Mouse (Mus musculus) stomach, embryonic 15.5 days (tissue): ENCODE data around the gene Zic1. TPM values are rescaled to one million over a fixed set of nuclear protein-coding genes. Genes with fewer than 3 reads are reported as not detected.

Experiments
- ATAC-seq: fragments of 200-750 bp; cut with Nextera tagmentation; 2 replicates; pipeline ENCODE4 v1.8.0; 2017; ENCODE audit warnings: low read depth, moderate number of reproducible peaks, moderate TSS enrichment; ENCODE audit not compliant: insufficient read depth, low FRiP score
- H3K27ac ChIP-seq: fragments of 300-500 bp; sonication (generic); 2 replicates; pipeline ENCODE4 v1.5.1; 2015; ENCODE audit warnings: mild to moderate bottlenecking, inconsistent platforms
- H3K27me3 ChIP-seq: fragments of 300-500 bp; sonication (generic); replicated peaks from 2 replicates; pipeline ENCODE4 v1.6.1; 2015; ENCODE audit warnings: inconsistent platforms
- H3K36me3 ChIP-seq: fragments of 300-500 bp; sonication (generic); 2 replicates; pipeline ENCODE4 v1.6.1; 2015; ENCODE audit warnings: inconsistent platforms
- H3K4me1 ChIP-seq: fragments of 300-500 bp; sonication (generic); 2 replicates; pipeline ENCODE4 v1.6.1; 2015; ENCODE audit warnings: inconsistent platforms
- H3K4me2 ChIP-seq: fragments of 300-500 bp; sonication (generic); 2 replicates; pipeline ENCODE4 v1.6.1; 2015; ENCODE audit warnings: mild to moderate bottlenecking, inconsistent platforms
- H3K4me3 ChIP-seq: fragments of 300-500 bp; sonication (generic); replicated peaks from 2 replicates; pipeline ENCODE4 v1.5.1; 2015; ENCODE audit warnings: inconsistent platforms
- H3K9ac ChIP-seq: fragments of 300-500 bp; sonication (generic); 2 replicates; pipeline ENCODE4 v1.6.1; 2015; ENCODE audit warnings: inconsistent platforms
- H3K9me3 ChIP-seq: fragments of 300-500 bp; sonication (generic); 2 replicates; pipeline ENCODE4 v1.6.1; 2016; ENCODE audit warnings: inconsistent platforms
- WGBS: fragments of 180-500 bp; shearing (Covaris S2); methylation state at CpG from one replicate; pipeline ENCODE4 v1.1.7; 2015; 5-methylcytosine and 5-hydroxymethylcytosine counted together
- polyA plus RNA-seq: library from polyadenylated mRNA; unstranded; fragments of >200 nt; fragmentation: Nextera tagmentation; extraction: Ambion mirVana; gene quantifications from 2 replicates; pipeline ENCODE4 v1.2.1, GENCODE M21; 2015

The Zic1 gene
- polyA plus RNA-seq, 1 experiment from 2014 or later = 0.04 TPM

DNA sequence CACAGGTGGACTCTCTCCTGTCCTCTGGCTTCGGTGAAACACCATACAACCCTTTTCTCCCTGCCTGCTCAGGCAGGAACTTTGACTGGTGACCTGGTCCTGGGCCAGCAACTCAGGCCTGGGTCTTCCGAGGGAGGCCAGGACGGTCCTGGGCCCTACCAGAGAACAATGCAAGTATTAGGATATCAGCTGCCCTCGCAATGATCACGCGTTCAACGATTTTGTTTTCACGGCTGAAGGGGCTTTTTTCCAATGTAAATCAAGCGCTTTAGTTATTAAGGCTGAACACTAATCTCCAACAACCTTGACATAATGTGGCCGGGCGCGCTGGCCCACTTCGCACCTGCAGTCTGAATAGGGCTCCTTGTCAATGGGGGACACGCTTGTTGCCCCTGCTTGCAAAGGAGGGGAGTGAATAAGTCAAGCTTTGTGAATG is 28.6 kb upstream of the Zic1 start:
- ATAC-seq = no peak
- peaks cover 89% of the 10 kb centered on the region for H3K27me3 ChIP-seq
- 1% methylated on average over 14 of the region's 14 CpGs for WGBS
- no peaks in the 10 kb centered on the region for H3K36me3 ChIP-seq
- no peaks in the 10 kb centered on the region for H3K9me3 ChIP-seq
- no peak overlapping the region for H3K4me2 ChIP-seq
- no peaks in the 10 kb centered on the region for H3K4me1 ChIP-seq
- no peak overlapping the region for H3K4me3 ChIP-seq
- H3K9ac ChIP-seq = no peak overlapping the region
- no peak overlapping the region for H3K27ac ChIP-seq

- no peaks in the 10 kb centered on the region for H3K9me3 ChIP-seq
- 3% methylated on average over 8 of the region's 8 CpGs for WGBS
- H3K4me2 ChIP-seq = no peak overlapping the region
- H3K27me3 ChIP-seq = peaks cover 87% of the 10 kb centered on the region
- no peak overlapping the region for H3K4me3 ChIP-seq
- no peaks in the 10 kb centered on the region for H3K4me1 ChIP-seq
- no peak overlapping the region for H3K27ac ChIP-seq
- H3K9ac ChIP-seq = no peak overlapping the region
- no peak for ATAC-seq
- H3K36me3 ChIP-seq = no peaks in the 10 kb centered on the region
These were observed 27.9 kb upstream of the Zic1 start for GRCm38 (mm10) chr9:91393376-91394068.

DNA sequence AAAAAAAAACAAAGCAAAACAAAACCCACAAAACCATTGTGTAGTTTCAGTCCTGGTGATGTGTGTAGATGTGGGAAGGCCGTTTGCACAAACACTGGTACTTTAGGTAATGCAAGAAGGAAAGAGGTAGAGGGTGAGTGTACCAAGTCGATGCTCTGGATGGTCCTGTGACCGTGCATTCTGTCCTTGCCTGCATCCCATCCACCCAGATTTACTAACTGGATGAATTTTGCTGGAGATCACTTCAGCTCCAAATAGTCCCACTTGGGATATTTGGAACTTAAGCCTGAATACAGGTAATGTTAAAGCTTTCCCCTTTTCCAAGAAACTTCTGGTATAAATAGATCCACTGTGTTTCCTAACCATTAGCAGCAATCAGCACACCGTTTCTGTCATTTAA is 22.6 kb upstream of the Zic1 start:
- 3% methylated on average over 4 of the region's 4 CpGs for WGBS
- ATAC-seq = no peak

GRCm38 (mm10) chr9:91387740-91388080 is 22.1 kb upstream of the Zic1 start:
- no peaks in the 10 kb centered on the region for H3K36me3 ChIP-seq
- H3K27me3 ChIP-seq = peaks cover 92% of the 10 kb centered on the region
- H3K4me3 ChIP-seq = no peak overlapping the region
- no peaks in the 10 kb centered on the region for H3K4me1 ChIP-seq
- H3K9ac ChIP-seq = no peak overlapping the region
- WGBS = 2% methylated on average over 5 of the region's 5 CpGs
- no peak for ATAC-seq
- no peak overlapping the region for H3K27ac ChIP-seq
- no peaks in the 10 kb centered on the region for H3K9me3 ChIP-seq
- H3K4me2 ChIP-seq = no peak overlapping the region

More for the DNA sequence above, 22.6 kb upstream of the Zic1 start:
- H3K4me2 ChIP-seq = no peak overlapping the region
- no peaks in the 10 kb centered on the region for H3K4me1 ChIP-seq
- no peaks in the 10 kb centered on the region for H3K36me3 ChIP-seq
- no peak overlapping the region for H3K27ac ChIP-seq
- no peak overlapping the region for H3K4me3 ChIP-seq
- peaks cover 92% of the 10 kb centered on the region for H3K27me3 ChIP-seq
- H3K9ac ChIP-seq = no peak overlapping the region
- H3K9me3 ChIP-seq = no peaks in the 10 kb centered on the region

- H3K36me3 ChIP-seq = no peaks in the 10 kb centered on the region
- no peak overlapping the region for H3K4me2 ChIP-seq
- H3K27me3 ChIP-seq = peaks cover 94% of the 10 kb centered on the region
- no peak overlapping the region for H3K4me3 ChIP-seq
- ATAC-seq = no peak
- no peaks in the 10 kb centered on the region for H3K4me1 ChIP-seq
- WGBS = 2% methylated on average over 31 of the region's 31 CpGs
- H3K27ac ChIP-seq = no peak overlapping the region
- no peak overlapping the region for H3K9ac ChIP-seq
- no peaks in the 10 kb centered on the region for H3K9me3 ChIP-seq
These were observed 21.5 kb upstream of the Zic1 start for GRCm38 (mm10) chr9:91386891-91387739.

DNA sequence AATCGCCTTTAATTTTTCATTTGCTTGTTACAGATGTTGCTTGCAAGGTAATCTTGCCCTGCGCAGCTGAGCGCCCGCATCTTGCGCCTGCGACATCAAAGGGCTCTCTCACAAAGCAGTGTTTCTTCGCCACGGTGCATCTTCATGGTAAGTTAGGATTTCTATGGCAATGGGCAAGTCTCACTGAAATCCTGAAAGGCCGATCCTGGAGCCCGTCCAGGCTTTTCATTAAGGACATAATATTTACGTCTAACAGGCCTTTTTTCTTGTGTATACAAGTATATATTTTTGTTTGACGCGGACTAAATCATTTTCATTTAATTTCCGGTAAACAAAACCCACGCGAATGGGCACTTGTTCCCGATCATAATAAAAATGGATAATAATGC is 20.9 kb upstream of the Zic1 start:
- Histone ChIP-seq H3K4me3 (no peak overlapping the region), H3K4me2 (no peak overlapping the region), H3K4me1 (peaks cover 4% of the 10 kb centered on the region), H3K9ac (no peak overlapping the region), H3K9me3 (no peaks in the 10 kb centered on the region), H3K27me3 (peaks cover 94% of the 10 kb centered on the region), H3K36me3 (no peaks in the 10 kb centered on the region), H3K27ac (no peak overlapping the region)
- WGBS = 2% methylated on average over 17 of the region's 17 CpGs
- no peak for ATAC-seq

DNA sequence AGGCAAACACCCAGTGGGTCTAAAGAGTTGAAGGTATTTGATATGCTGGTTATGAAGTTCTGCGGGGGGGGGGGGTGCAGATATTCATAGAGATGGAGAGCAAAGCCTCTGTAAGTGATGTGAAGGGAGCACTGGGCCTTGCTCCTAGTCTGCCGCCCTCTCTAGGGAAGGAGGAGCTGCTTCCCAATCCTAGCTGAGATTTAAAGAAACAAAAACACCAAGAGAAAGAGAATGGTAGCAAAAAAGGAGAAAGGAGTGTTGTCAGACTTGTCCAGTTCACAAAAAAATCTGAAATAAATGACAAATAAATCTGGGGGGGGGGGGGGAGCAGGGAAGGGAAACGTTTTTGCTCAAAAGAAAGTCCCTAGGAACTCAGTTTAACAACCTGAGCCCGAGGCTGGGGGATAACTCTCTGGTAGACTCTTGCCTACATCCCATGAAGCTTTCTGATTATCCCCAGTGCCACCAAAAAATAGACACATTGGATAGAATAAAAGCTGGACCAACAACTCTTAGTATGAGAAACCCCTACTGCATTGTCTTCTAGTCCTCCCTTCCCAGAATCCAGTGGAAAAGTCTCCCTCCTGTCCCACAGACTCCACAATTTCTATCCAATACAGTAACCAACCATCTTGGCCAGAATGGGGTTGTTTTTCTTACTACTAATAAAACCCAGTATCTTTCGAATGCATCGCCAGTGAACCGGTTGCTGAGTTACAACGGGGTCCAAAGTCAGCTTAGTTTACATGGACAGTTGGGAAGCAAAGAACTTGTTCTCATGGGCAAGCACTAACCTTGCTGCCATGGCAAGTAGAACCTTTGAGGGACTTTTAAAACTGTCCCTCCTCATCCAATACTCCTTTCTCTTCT is 20.2 kb upstream of the Zic1 start:
- Histone ChIP-seq H3K36me3 (no peaks in the 10 kb centered on the region), H3K4me3 (no peak overlapping the region), H3K4me1 (peaks cover 7% of the 10 kb centered on the region), H3K9me3 (no peaks in the 10 kb centered on the region), H3K27ac (no peak overlapping the region), H3K4me2 (no peak overlapping the region), H3K9ac (no peak overlapping the region), H3K27me3 (peaks cover 90% of the 10 kb centered on the region)
- ATAC-seq = no peak
- under 1% methylated on average over 8 of the region's 8 CpGs for WGBS

GRCm38 (mm10) chr9:91384693-91385560 is 19.3 kb upstream of the Zic1 start:
- Histone ChIP-seq H3K9me3 (no peaks in the 10 kb centered on the region), H3K4me2 (no peak overlapping the region), H3K36me3 (no peaks in the 10 kb centered on the region), H3K9ac (no peak overlapping the region), H3K4me1 (peaks cover 7% of the 10 kb centered on the region), H3K27me3 (peaks cover 90% of the 10 kb centered on the region), H3K27ac (no peak overlapping the region), H3K4me3 (no peak overlapping the region)
- WGBS = 6% methylated on average over 4 of the region's 4 CpGs
- no peak for ATAC-seq

DNA sequence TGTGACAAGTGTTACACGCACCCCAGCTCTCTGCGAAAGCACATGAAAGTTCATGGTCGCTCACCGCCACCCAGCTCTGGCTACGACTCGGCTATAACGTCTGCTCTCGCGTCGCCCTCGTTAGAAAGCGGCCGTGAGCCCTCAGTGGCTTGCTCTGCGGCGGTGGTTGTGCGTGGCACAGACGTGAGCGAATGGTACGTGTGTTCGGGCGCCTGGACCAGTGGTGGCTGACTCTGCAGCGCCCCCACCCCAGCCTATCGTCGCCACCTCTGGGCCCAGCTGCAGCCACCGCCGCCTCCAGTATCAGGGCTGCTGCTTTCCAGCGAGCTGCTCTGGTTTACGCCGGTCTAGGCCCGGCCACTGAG is 18.5 kb upstream of the Zic1 start:
- Histone ChIP-seq H3K27me3 (peaks cover 90% of the 10 kb centered on the region), H3K9ac (no peak overlapping the region), H3K4me1 (peaks cover 7% of the 10 kb centered on the region), H3K27ac (no peak overlapping the region), H3K4me2 (no peak overlapping the region), H3K36me3 (no peaks in the 10 kb centered on the region), H3K9me3 (no peaks in the 10 kb centered on the region), H3K4me3 (no peak overlapping the region)
- 1% methylated on average over 30 of the region's 30 CpGs for WGBS
- no peak for ATAC-seq

DNA sequence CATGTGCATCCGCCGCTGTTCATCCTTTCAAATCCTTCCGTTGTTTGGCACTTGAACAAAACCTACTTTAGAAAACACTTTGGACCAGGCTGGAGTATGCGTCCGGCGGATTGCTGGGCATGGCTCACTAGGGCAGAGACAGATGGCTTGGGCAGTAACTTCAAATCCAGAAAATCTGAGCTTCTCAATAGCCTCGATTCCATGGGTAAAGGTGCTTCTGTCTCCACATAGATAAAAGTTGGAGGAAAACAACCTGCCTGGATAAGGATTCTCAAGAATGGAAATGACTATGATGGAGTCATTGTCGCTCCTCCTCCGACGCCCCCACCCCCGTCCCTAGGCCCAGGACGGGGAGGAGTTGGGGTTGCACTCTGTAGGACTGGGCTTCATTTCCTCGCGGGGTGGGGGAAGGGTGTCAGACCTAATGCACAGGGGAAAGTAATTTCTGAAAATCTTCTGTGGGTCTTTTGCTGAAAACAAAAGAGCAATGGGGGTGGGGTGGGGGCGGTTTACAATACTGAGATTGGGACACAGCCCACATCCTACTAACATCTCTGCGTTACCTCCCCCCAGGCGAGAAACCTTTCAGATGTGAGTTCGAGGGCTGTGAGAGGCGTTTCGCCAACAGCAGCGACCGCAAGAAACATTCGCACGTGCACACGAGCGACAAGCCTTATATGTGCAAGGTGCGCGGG is 18.0 kb upstream of the Zic1 start:
- 3% methylated on average over 28 of the region's 28 CpGs for WGBS
- Histone ChIP-seq H3K4me2 (no peak overlapping the region), H3K4me3 (no peak overlapping the region)

More for the DNA sequence above, 18.0 kb upstream of the Zic1 start:
- Histone ChIP-seq H3K4me1 (peaks cover 7% of the 10 kb centered on the region), H3K36me3 (no peaks in the 10 kb centered on the region), H3K27me3 (peaks cover 93% of the 10 kb centered on the region), H3K9me3 (no peaks in the 10 kb centered on the region), H3K9ac (no peak overlapping the region), H3K27ac (no peak overlapping the region)
- ATAC-seq = no peak
